Mouse (Mus musculus) left cerebral cortex, postnatal 4 days (tissue): ENCODE measurements at regions not wholly inside any gene's neighbourhood (a gene's known extent, or its start where the extent isn't known, plus 50 kb on each side); places are given as distances from the start of the nearest gene placed in this dataset.
A peak's percentile ranks its signal among the peaks of the same experiment; 100 is the strongest.

ENCODE experiments used
- DNase-seq: peaks from one replicate; pipeline ENCODE4 v3.0.0-alpha.2; 2022
- intact Hi-C: fragments of 180-260 bp; cut with DNase I; formaldehyde crosslinking; loops from one replicate; pipeline ENCODE4 v1.15.1; 2025

DNA sequence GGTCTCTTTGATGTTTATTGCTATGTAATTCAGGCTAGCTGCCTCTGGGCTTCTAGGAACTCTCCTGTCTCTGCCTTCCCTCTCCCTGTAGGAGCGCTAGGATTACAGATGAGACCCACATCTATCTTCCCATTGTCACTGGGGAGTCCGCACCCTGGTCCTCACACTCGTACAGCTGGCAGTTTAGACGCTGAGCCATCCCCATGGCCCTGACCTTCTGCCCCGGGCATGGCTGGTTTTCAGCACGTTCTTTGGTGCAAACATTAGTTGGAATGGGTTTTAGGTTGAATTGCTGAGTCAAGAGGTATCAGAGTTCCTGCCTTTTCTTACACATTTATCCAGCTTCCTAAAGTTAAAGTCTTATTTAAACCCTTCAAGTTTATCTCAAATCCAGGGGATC is 79.7 kb upstream of the Mgmt start:
- DNase-seq = no peak
- intact Hi-C loops = no loop called here

DNA sequence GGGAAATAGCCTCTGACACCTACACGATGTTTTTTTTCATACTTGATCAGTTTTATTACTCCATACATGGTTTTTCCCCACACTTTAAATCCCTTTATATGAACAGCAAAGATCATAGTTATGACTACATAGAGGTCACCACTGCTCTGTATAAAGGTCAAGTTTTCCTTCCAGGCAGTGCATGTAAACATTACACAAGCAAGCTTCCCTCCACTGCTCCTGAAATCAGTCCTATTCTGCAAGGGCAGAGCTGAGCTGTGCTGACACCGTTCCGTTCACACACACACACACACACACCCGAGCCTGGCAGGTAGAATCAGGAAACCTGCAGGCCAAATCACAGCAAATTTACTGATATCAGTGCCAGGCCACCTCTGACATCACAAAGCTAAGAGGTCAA is 74.1 kb upstream of the Mgmt start:
- intact Hi-C loops = no loop called here
- no peak for DNase-seq

- intact Hi-C loops = no loop called here
- DNase-seq = no peak
Observed at GRCm38 (mm10) chr7:136825647-136826046, 68.8 kb upstream of the Mgmt start.

GRCm38 (mm10) chr7:136829621-136830313 is 64.6 kb upstream of the Mgmt start:
- intact Hi-C loops = no loop called here
- no peak for DNase-seq

GRCm38 (mm10) chr7:136832419-136832818 is 62.0 kb upstream of the Mgmt start:
- DNase-seq = no peak
- intact Hi-C loops = no loop called here

- DNase-seq = peak; percentile 45
- intact Hi-C loops = no loop called here
Observed at GRCm38 (mm10) chr7:136838971-136839370, 55.4 kb upstream of the Mgmt start.

DNA sequence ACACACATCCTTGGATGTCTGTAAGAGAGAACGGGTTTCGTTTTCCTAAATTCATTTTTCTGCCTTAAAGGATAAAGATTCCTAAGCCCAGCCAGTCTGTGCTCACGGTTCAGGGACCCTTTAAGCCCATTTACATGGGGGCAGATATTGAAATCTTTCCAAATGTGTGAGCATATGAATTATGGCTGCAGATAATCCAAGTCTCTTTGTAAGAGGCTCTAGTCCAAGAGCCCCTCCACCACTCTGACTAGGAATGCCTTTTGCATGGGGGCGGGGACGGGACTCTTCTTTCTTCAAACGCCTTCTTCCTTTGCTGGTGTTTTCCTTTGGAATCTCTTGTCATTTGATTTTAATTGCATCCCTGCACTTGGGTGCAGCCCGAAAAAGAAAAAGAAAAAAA is 54.2 kb upstream of the Mgmt start:
- intact Hi-C loops = no loop called here
- DNase-seq = no peak

DNA sequence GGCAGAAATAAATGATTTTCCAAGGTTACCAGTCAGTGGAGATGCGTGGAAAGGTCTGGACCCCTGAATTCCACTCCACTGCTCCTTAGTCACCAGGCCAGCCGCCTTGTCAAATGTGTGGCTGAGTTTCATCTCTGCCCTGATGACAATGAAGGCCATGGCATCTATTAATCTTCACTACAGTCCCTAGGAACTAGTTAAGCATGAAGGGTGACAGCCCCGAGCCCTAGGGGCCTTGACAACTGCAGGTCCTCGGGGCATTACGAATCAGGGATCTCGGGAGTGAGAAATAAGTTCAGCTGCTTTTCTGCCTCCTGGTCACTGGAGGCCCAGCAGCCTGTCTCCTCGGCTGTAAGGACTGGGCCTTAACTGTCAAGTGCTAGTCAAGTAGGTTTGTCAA is 51.7 kb upstream of the Mgmt start:
- DNase-seq = no peak
- intact Hi-C loops = no loop called here

DNA sequence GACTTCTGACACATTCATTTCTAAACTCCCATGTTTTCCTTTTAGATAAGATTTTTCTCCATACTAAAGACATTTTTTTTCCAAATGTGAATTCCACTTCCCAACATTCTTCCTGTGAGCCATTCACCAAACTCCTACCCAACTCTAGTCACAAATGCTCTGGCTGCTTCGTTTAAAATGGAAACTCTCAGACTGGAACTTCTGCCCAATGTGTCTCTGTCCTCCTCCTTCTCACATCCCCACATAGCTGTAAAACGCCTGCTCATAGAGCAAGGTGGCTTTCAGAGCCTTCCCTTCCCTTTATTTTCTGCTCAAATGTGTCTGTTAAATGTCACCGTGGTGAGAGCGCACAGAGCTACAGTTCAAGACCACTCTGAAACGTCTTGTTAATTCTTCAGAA is 50.1 kb upstream of the Mgmt start:
- no peak for DNase-seq
- intact Hi-C loops = no loop called here
